Mouse (Mus musculus) limb, embryonic 15.5 days (tissue): ENCODE data around the gene Pcyox1. TPM values are rescaled to one million over a fixed set of nuclear protein-coding genes. Genes with fewer than 3 reads are reported as not detected.
A peak's percentile ranks its signal among the peaks of the same experiment; 100 is the strongest.

Experiments used
- ATAC-seq: fragments of 200-750 bp; cut with Nextera tagmentation; 2 replicates; pipeline ENCODE4 v1.8.0; 2017; ENCODE audit warnings: low read depth, moderate TSS enrichment; ENCODE audit not compliant: insufficient number of reproducible peaks, low FRiP score, low TSS enrichment
- H3K27ac ChIP-seq: fragments of 300-500 bp; sonication (generic); 2 replicates; pipeline ENCODE4 v1.5.1; 2015; ENCODE audit warnings: moderate library complexity, mild to moderate bottlenecking, inconsistent platforms
- H3K27me3 ChIP-seq: fragments of 300-500 bp; sonication (generic); 2 replicates; pipeline ENCODE4 v1.6.1; 2015; ENCODE audit warnings: inconsistent platforms
- H3K36me3 ChIP-seq: fragments of 300-500 bp; sonication (generic); 2 replicates; pipeline ENCODE4 v1.6.1; 2015; ENCODE audit warnings: inconsistent platforms
- H3K4me1 ChIP-seq: fragments of 300-500 bp; sonication (generic); 2 replicates; pipeline ENCODE4 v1.6.1; 2015; ENCODE audit warnings: inconsistent platforms
- H3K4me2 ChIP-seq: fragments of 300-500 bp; sonication (generic); 2 replicates; pipeline ENCODE4 v1.6.1; 2015; ENCODE audit warnings: mild to moderate bottlenecking, inconsistent platforms
- H3K4me3 ChIP-seq: fragments of 300-500 bp; sonication (generic); 2 replicates; pipeline ENCODE4 v1.5.1; 2015; ENCODE audit warnings: mild to moderate bottlenecking, inconsistent platforms
- H3K9ac ChIP-seq: fragments of 300-500 bp; sonication (generic); 2 replicates; pipeline ENCODE4 v1.6.1; 2015; ENCODE audit warnings: inconsistent platforms
- H3K9me3 ChIP-seq: fragments of 300-500 bp; sonication (generic); 2 replicates; pipeline ENCODE4 v1.6.1; 2016; ENCODE audit warnings: inconsistent platforms
- WGBS: fragments of 180-500 bp; shearing (Covaris S2); methylation state at CpG from one replicate; pipeline ENCODE4 v1.1.7; 2015; 5-methylcytosine and 5-hydroxymethylcytosine counted together
- polyA plus RNA-seq: library from polyadenylated mRNA; unstranded; fragments of >200 nt; fragmentation: Nextera tagmentation; extraction: Ambion mirVana; gene quantifications from 2 replicates; pipeline ENCODE4 v1.2.1, GENCODE M21; 2015

The Pcyox1 gene
- polyA plus RNA-seq, 1 experiment from 2014 or later = 121 TPM

- no peaks in the 10 kb centered on the region for H3K27me3 ChIP-seq
- H3K4me3 ChIP-seq = no peak overlapping the region
- H3K9me3 ChIP-seq = no peaks in the 10 kb centered on the region
- no peak for ATAC-seq
- H3K27ac ChIP-seq = no peak overlapping the region
- 91% methylated on average over 6 of the region's 6 CpGs for WGBS
- no peak overlapping the region for H3K9ac ChIP-seq
- no peak overlapping the region for H3K4me2 ChIP-seq
- H3K36me3 ChIP-seq = peaks cover 29% of the 10 kb centered on the region
- peaks cover 17% of the 10 kb centered on the region for H3K4me1 ChIP-seq
Measured at GRCm38 (mm10) chr6:86373556-86373955, 23.4 kb downstream of the Pcyox1 start.

GRCm38 (mm10) chr6:86371950-86372516, 24.9 kb downstream of the Pcyox1 start:
- peaks cover 25% of the 10 kb centered on the region for H3K36me3 ChIP-seq
- peaks cover 18% of the 10 kb centered on the region for H3K4me1 ChIP-seq
- peak overlapping the region; percentile 93 for H3K27ac ChIP-seq
- peak overlapping the region; percentile 94 for H3K4me3 ChIP-seq
- WGBS = 3% methylated on average over 12 of the region's 12 CpGs
- ATAC-seq = no peak
- peak overlapping the region; percentile 87 for H3K9ac ChIP-seq
- H3K9me3 ChIP-seq = no peaks in the 10 kb centered on the region
- no peaks in the 10 kb centered on the region for H3K27me3 ChIP-seq
- H3K4me2 ChIP-seq = peak overlapping the region; percentile 82

GRCm38 (mm10) chr6:86371340-86371911, 25.5 kb downstream of the Pcyox1 start:
- Histone ChIP-seq H3K4me3 (peak overlapping the region; percentile 94), H3K9me3 (no peaks in the 10 kb centered on the region), H3K36me3 (peaks cover 19% of the 10 kb centered on the region), H3K9ac (peak overlapping the region; percentile 87), H3K4me2 (peak overlapping the region; percentile 82), H3K27ac (peak overlapping the region; percentile 93), H3K27me3 (no peaks in the 10 kb centered on the region), H3K4me1 (peaks cover 23% of the 10 kb centered on the region)
- WGBS = under 1% methylated on average over 50 of the region's 50 CpGs
- peak; percentile 93 for ATAC-seq

- no peaks in the 10 kb centered on the region for H3K27me3 ChIP-seq
- H3K9me3 ChIP-seq = no peaks in the 10 kb centered on the region
- peak within 1 kb of the TSS; percentile 82 for H3K4me2 ChIP-seq
- H3K27ac ChIP-seq = peak within 1 kb of the TSS; percentile 93
- H3K36me3 ChIP-seq = peaks cover 15% of the 10 kb centered on the region
- WGBS = 15% methylated on average over 15 of the region's 15 CpGs
- no peak; the same call in 1 of the 2 replicates for ATAC-seq
- peaks cover 27% of the 10 kb centered on the region for H3K4me1 ChIP-seq
- H3K4me3 ChIP-seq = peak within 1 kb of the TSS; percentile 94
- H3K9ac ChIP-seq = peak within 1 kb of the TSS; percentile 87
Measured at GRCm38 (mm10) chr6:86370764-86371339, 26.1 kb downstream of the Pcyox1 start, which contains the start of gene Snrpg. Gene Snrpg (plus strand): TSS chr6:86371304.

GRCm38 (mm10) chr6:86370093-86370713, 26.8 kb downstream of the Pcyox1 start:
- H3K4me2 ChIP-seq = peak overlapping the region; percentile 82
- H3K27ac ChIP-seq = peak overlapping the region; percentile 93
- ATAC-seq = no peak
- 64% methylated on average over 3 of the region's 3 CpGs for WGBS
- no peaks in the 10 kb centered on the region for H3K27me3 ChIP-seq
- H3K4me1 ChIP-seq = peaks cover 27% of the 10 kb centered on the region
- no peaks in the 10 kb centered on the region for H3K9me3 ChIP-seq
- H3K4me3 ChIP-seq = peak overlapping the region; percentile 94; the same call in 1 of the 2 replicates
- H3K9ac ChIP-seq = 0 out of 2 replicates have a peak overlapping the region, but pooled peaks have one; percentile 44
- peaks cover 15% of the 10 kb centered on the region for H3K36me3 ChIP-seq

GRCm38 (mm10) chr6:86368479-86368878, 28.5 kb downstream of the Pcyox1 start:
- no peaks in the 10 kb centered on the region for H3K9me3 ChIP-seq
- H3K9ac ChIP-seq = no peak overlapping the region
- H3K4me3 ChIP-seq = no peak overlapping the region
- H3K4me1 ChIP-seq = peaks cover 33% of the 10 kb centered on the region
- ATAC-seq = no peak
- H3K27me3 ChIP-seq = no peaks in the 10 kb centered on the region
- H3K36me3 ChIP-seq = peaks cover 15% of the 10 kb centered on the region
- no peak overlapping the region for H3K27ac ChIP-seq
- H3K4me2 ChIP-seq = no peak overlapping the region
- WGBS = 92% methylated on average over 5 of the region's 5 CpGs

- Histone ChIP-seq H3K4me2 (peak overlapping the region; percentile 94), H3K9ac (no peak overlapping the region), H3K27ac (no peak overlapping the region), H3K4me3 (no peak overlapping the region), H3K36me3 (peaks cover 15% of the 10 kb centered on the region), H3K4me1 (peaks cover 23% of the 10 kb centered on the region), H3K9me3 (no peaks in the 10 kb centered on the region), H3K27me3 (no peaks in the 10 kb centered on the region)
- WGBS = 64% methylated on average over 2 of the region's 2 CpGs
- ATAC-seq = no peak
Measured at GRCm38 (mm10) chr6:86366853-86367249, 30.1 kb downstream of the Pcyox1 start.

GRCm38 (mm10) chr6:86366125-86366852, 30.7 kb downstream of the Pcyox1 start:
- WGBS = 40% methylated on average over 25 of the region's 25 CpGs
- ATAC-seq = no peak
- H3K36me3 ChIP-seq = peaks cover 15% of the 10 kb centered on the region
- H3K4me1 ChIP-seq = peaks cover 23% of the 10 kb centered on the region
- no peaks in the 10 kb centered on the region for H3K27me3 ChIP-seq
- H3K27ac ChIP-seq = peak overlapping the region; percentile 80
- H3K4me3 ChIP-seq = peak overlapping the region; percentile 76
- H3K9me3 ChIP-seq = no peaks in the 10 kb centered on the region
- peak overlapping the region; percentile 94 for H3K4me2 ChIP-seq
- H3K9ac ChIP-seq = peak overlapping the region; percentile 76

GRCm38 (mm10) chr6:86365371-86366124, 31.4 kb downstream of the Pcyox1 start, which contains the start of gene Fam136a:
Gene Fam136a (plus strand): TSS chr6:86365646.
- H3K4me1 ChIP-seq = peaks cover 18% of the 10 kb centered on the region
- H3K4me2 ChIP-seq = peak within 1 kb of the TSS; percentile 94
- no peaks in the 10 kb centered on the region for H3K9me3 ChIP-seq
- H3K27me3 ChIP-seq = no peaks in the 10 kb centered on the region
- peak; percentile 94 for ATAC-seq
- H3K4me3 ChIP-seq = peak within 1 kb of the TSS; percentile 76
- H3K36me3 ChIP-seq = peaks cover 15% of the 10 kb centered on the region
- peak within 1 kb of the TSS; percentile 80 for H3K27ac ChIP-seq
- WGBS = under 1% methylated on average over 71 of the region's 76 CpGs
- peak within 1 kb of the TSS; percentile 76 for H3K9ac ChIP-seq

GRCm38 (mm10) chr6:86364442-86365141, 32.4 kb downstream of the Pcyox1 start:
- Histone ChIP-seq H3K9me3 (no peaks in the 10 kb centered on the region), H3K27me3 (no peaks in the 10 kb centered on the region), H3K27ac (0 out of 2 replicates have a peak overlapping the region, but pooled peaks have one; percentile 33), H3K4me1 (peaks cover 16% of the 10 kb centered on the region), H3K4me3 (peak overlapping the region; percentile 76), H3K4me2 (peak overlapping the region; percentile 94), H3K36me3 (peaks cover 15% of the 10 kb centered on the region), H3K9ac (peak overlapping the region; percentile 36)
- ATAC-seq = peak; percentile 45; the same call in 1 of the 2 replicates
- 2% methylated on average over 17 of the region's 17 CpGs for WGBS
